Mouse (Mus musculus): ENCODE data around the gene Ckap4.

Ckap4 gene

GRCm38 (mm10) chr10:84533912-84534671, at the start of gene Ckap4:
Ckap4 (minus strand) TSS chr10:84534062.
- peak; percentile 40 to 41 for DNase-seq

- DNase-seq, result no peak
Measured at GRCm38 (mm10) chr10:84582236-84582635, 48.4 kb upstream of the Ckap4 start.

GRCm38 (mm10) chr10:84581191-84581590, 47.3 kb upstream of the Ckap4 start:
- DNase-seq, result no peak

- no peak for DNase-seq
Measured at GRCm38 (mm10) chr10:84579527-84579926, 45.7 kb upstream of the Ckap4 start.

- no peak for DNase-seq
Measured at GRCm38 (mm10) chr10:84578738-84579137, 44.9 kb upstream of the Ckap4 start.

- DNase-seq, result peak; percentile 80 to 85
Measured at GRCm38 (mm10) chr10:84577071-84577727, 43.3 kb upstream of the Ckap4 start.

- peak; percentile 97 to 98 for DNase-seq
Measured at GRCm38 (mm10) chr10:84576395-84577070, 42.7 kb upstream of the Ckap4 start, which contains the start of gene Tcp11l2. Tcp11l2 (plus strand) TSS chr10:84576626.

- DNase-seq, result no peak
Measured at GRCm38 (mm10) chr10:84576029-84576394, 42.1 kb upstream of the Ckap4 start.

- no peak for DNase-seq
Measured at GRCm38 (mm10) chr10:84573671-84574420, 40.0 kb upstream of the Ckap4 start.

- no peak for DNase-seq
Measured at GRCm38 (mm10) chr10:84571052-84571639, 37.3 kb upstream of the Ckap4 start.

GRCm38 (mm10) chr10:84564427-84564826, 30.6 kb upstream of the Ckap4 start:
- no peak for DNase-seq

GRCm38 (mm10) chr10:84562567-84563554, 29.0 kb upstream of the Ckap4 start:
- peak in 1 of 2 experiments; percentile 15 for DNase-seq

GRCm38 (mm10) chr10:84562121-84562520, 28.3 kb upstream of the Ckap4 start:
- DNase-seq, result no peak

GRCm38 (mm10) chr10:84559986-84560385, 26.1 kb upstream of the Ckap4 start:
- no peak for DNase-seq

GRCm38 (mm10) chr10:84558511-84558910, 24.6 kb upstream of the Ckap4 start:
- no peak for DNase-seq

GRCm38 (mm10) chr10:84556120-84556519, 22.3 kb upstream of the Ckap4 start:
- DNase-seq, result no peak

GRCm38 (mm10) chr10:84554291-84555009, 20.6 kb upstream of the Ckap4 start:
- DNase-seq, result peak; percentile 42 to 68

GRCm38 (mm10) chr10:84552477-84552876, 18.6 kb upstream of the Ckap4 start:
- DNase-seq, result no peak

GRCm38 (mm10) chr10:84551846-84552245, 18.0 kb upstream of the Ckap4 start:
- no peak for DNase-seq

GRCm38 (mm10) chr10:84549920-84550293, 16.0 kb upstream of the Ckap4 start:
- DNase-seq, result no peak

Data from kidney, adult 8-10 months (tissue).